Mouse (Mus musculus) spleen, adult 18-20 months (tissue): ENCODE results near the gene Cfap70.
A peak's percentile ranks its signal among the peaks of the same experiment; 100 is the strongest.

Source experiments
- DNase-seq, 2 experiments: peaks; one replicate each; pipeline ENCODE4 v3.0.0; 2022; ENCODE audit warnings: mixed read lengths in 2 of 2

The Cfap70 gene

DNA sequence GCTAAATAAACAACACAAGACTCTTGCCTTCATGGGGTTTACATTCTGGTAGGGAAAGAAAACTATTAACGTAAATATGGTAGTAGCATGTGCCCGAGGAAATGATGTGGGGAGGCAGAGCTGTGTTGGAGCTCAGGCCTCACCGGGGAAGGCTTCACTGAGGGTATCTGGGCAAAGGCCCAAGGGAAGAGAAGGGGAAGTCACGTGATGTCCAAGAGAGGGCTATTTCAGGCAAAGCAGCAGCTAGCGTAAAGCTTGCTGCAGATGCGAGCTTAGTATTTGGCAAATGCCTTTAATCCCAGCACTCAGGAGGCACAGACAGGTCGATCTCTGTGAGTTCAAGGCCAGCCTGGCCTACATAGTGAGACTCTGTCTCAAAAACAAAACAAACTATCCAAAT is 29.8 kb downstream of the Cfap70 start:
- DNase-seq: peak in 1 of 2 experiments; percentile 6

DNA sequence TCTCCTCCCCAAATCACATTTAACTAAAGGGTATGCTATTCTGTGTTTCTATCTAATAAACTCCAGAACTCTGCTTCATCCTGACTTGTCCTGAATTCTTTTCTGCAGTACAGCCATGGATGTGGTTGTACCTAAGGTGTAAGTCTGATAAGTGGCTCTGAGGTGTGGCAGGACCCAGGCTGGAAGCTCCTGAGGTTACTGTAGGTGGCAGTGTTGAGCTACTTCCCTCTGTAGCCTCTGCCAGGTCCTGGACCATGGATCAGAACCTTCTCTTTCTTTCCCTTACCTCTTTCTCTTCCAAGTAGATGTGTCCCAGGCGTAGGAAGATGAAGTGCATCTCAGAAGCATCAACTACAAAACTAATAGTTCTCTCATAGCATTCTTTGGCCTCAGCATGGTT is 52.0 kb downstream of the Cfap70 start:
- DNase-seq: no peak

DNA sequence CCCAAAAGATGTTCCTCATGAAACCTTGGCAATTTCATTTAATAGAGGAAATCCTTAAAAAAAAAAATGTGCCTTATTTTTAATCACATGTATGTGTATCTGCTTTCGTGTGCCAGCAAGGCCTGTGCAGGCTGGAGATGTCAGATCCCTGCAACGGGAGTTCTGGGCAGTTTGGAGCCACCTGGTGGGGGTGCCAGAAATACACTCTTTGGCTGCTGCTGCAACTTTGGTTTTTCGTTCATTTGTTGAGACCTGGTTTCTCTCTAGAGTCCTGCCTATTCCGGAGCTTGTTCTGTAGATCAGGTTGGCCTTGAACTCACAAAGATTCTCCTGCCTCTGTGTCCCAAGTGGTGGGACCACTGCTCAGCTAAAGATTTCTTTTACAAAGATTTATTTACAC is 53.2 kb downstream of the Cfap70 start:
- DNase-seq: peak in 1 of 2 experiments; percentile 54

DNA sequence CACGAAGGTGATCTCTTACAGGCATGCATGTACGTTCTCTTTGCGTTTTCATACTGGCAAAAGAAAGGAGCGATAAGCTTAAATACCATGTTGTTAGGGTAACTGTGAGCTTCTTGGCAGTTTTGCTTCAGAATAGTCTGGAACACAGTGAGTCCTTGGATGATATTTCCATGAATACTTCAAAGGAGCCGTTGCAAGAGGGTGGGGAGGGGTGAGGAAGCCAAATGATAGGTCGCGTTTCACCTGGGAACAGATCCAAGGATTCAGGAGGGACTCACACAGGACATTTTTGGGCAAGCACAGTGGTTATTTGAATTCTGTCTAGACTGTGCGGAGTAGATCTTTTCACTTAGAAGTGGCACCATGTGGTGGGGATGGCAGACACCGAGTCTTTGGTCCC is 54.8 kb downstream of the Cfap70 start:
- no peak for DNase-seq

DNA sequence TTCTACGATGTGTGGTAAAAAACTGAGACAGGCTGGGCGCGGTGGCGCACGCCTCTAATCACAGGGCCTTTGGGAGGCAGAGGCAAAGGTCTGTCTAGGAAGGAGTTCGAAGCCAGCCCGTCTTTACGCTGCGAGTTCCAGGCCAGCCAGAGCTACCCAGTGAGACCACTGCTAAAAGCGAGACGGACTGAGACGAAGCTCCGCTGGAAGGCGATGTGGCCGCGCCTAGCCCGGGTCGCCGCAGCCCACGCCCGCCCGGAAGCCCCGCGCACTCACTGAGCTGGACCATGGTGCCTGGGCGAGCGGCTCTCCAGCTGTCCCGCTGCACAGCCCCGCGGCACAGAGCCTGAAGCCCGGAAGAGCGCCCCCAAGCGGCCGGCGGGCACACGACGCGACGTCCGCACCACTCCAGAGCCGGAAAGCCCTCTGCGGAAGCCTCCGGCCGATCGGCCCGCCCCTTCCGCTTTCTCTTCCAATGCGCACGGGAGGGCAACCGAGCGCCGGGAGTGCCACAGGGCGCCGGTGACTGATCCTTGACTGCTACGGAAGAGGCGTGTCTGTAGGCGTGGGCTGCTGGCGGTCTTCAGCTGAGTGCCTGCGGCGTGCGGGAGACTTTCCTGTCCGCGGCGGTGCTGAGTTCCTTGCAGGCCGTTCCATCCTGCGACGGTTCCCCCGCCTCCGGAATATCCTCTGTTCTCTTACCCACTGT is 58.7 kb downstream of the Cfap70 start, which contains the start of gene Mrps16:
Gene Mrps16 (minus strand): TSS at position 430 of the 709 bp plus-strand sequence.
- DNase-seq: peak; percentile 89 to 93

DNA sequence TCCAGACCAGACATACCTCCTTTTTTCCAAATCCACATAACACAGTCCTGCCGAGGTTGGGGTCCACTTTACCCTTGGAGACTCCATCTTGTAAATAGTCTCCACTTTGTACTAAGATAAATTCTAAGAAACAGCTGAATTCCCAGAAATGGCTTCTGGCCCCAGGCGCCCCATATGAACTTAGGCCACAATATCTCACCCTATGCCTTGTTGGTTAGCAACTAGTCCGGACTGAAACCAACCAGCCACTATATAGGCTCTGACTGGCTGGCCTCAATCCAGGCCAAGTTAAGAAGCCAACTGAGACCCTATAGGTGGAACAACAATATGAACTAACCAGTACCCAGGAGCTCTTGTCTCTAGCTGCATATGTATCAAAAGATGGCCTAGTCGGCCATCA is 59.7 kb downstream of the Cfap70 start:
- no peak for DNase-seq

DNA sequence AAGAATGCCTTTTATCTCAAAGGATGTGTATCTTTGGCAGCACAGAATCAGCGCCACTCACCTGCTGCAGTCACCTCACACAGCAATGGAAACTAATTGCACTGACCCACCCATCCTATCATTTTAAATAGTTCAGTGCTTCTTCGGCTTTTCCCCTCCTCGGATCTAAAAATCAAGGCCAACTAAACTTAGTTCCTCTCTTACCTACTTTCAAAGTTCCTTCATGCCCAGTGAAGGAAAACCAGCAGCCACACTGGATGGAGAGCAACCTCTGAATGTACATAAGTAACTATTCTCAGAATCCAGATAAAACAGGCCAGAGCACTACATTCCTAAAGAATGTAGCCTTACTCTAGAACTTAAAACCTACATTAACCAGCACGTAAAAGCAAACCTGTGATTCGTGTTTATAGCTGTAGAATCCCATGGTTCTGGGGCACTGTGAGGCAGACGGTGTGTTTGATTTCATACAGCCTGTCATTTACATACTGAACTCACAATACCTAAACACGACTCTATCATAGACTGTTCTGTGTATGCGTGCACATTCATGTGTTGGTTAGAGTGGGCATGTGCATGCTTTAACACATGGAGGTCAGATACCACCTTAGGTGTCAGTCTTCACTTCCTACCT is 62.5 kb downstream of the Cfap70 start:
- no peak for DNase-seq

DNA sequence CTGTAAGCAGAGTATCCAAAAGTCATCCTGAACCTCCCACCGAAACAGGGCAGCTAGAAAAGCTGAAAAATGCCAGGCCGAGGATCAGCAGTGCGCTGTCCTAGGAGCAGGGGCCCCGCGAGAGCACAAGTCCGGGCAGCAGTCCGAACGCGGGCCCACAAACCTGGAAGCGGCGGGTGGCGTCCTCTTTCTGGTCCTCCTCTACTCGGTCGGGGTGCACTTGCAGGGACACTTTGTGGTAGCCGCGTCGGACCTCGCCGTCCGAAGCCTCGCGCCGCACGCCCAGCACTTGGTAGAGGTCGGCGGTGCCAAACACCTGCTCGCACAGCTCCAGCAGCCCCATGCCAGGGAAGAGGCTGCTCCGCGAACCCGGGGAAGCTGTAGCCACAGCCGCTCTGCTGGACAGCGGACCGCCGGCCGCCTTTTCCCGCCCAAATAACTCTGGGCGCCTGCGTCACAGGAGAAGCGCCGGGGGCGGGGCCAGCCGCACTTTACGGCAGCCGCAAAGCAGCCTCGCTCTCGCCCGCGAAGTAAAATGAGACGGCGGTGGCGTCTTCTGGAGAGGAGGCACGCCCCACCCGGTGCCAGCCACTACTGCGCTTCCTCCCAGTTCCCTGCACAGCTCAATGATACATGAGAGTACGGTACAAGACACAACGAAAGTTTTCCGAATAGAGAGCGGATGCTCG is 63.4 kb downstream of the Cfap70 start, which contains the start of gene Dnajc9:
Gene Dnajc9 (minus strand): TSS at position 470 of the 689 bp plus-strand sequence.
- DNase-seq: peak; percentile 91 to 96

DNA sequence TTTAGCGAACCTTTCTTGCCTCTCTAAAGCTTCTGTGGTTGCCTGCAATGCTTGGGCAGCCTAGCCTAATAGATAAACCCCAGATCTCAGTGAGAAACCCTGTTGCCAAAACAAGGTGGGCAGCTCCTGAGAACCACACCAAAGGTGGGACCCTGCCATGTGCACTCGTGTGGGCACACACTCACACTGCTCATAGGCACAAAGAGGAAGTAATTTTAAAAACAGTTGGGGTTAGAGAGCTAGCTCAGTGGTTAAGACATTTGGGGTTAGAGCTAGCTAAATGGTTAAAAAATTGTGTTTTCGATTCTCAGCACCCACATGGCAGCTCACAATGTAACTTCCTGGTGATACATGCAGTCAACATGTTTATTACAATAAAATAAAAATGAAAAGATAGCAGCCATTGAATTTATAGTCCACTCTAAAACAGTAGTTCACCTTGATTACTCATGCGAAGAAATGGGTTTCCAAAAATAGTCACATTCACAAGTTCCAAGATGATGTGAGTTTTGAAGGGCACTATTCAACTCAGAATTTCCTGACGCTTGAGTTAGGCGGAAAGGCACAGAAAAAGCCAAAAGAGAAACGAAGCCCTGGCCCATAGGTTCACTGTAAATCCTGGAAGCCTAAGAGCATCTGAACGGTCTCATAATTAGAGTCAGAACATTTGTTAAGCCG is 72.1 kb downstream of the Cfap70 start:
- peak in 1 of 2 experiments; percentile 58 for DNase-seq

DNA sequence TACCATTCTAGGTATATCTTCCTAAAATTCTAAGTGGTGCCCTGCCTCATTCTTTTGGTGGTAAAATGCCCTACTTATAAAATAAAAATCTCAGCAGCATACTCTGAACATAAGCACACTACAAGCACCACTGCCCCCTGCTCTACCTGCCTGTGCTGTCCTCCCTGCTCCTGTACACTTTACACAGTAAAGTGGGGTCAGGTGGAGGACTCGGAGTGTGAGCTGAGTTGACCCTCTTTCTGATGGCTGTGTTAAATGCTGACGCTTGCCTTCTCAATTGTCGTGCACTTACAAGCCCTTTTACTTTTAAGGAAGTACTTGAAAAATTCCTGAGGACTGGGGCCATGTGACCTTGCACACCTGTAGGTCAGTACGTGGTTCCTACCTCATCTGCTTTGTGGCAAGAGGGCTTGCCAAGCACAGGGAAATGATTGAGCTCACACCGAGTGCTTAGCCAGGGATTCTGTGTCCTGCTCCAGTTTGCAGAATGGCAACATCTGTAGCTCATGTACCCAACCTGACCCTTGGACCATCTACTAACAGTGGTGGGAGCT is 72.9 kb downstream of the Cfap70 start:
- DNase-seq: peak in 1 of 2 experiments; percentile 36

DNA sequence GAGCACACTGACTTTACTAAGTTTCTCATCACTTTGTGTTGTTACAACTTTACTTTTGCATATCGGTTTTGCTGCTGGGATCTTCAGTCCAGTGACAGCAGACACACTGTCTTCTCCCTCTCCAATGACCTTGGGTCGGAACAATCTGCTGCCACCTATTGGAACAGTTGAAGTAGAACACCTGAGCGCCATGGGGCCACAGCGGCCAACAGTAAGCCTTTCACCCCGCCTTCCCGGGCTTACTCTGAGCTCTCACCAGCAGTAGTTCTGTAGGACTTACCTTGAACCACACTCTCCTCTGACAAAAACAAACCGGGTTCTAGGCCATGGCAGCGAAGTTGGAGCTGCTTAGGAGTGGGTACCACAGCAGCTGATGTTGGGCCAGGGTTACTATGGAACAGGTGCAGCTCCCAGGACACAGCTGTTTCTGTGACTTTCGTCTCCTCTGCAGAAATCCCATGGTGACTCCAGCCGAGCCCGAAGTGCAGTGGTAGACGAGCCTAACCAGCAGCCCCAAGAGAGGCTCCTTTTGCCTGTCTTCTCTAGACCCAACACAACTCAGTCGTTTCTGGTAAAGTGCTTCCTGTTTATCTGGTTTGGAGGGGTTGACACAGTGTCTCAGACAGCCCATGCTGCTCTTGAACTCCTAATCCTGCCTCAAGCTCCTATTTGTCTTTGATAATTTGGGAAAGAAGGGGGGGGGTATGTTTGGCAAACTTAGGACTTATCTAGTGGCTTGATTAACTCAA is 73.5 kb downstream of the Cfap70 start:
- DNase-seq: peak; percentile 56

DNA sequence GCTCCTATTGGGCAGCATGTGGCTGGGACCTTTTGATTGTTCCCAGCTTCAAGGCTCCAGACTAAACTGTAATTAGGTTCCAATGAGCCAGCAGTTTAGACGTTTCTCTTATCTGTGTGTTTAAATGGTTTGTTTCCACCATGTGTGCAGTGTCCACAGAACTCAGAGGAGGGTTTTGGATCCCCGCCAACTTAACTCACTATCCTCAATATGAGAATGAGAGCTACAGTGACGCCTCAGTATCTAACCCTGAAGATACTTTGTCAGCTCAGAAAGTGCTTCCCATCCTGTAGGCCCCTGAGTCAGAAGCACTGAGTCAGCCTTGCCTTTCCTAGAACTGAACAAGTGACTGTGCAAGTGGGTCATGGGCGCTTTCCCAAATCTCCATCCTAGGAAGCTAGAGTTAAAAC is 74.9 kb downstream of the Cfap70 start:
- no peak for DNase-seq

DNA sequence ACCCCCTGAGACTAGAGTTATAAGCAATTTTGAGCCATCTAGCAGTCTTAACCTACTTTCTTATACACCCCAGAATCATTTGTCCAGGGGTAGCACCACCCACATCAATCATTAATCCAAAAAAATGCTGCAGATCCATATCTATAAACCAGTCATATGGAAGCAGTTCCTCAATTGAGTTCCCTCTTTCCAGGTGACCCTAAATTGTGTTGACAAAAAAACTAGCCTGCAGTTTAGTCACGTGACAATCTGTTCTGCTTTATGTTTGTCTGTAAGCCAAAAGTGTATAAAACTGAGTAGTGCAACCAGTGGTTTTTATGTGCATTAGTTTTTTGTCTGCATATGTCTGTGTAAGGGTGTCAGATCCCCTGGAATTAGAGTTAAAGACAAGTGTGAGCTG is 80.2 kb downstream of the Cfap70 start:
- DNase-seq: no peak

DNA sequence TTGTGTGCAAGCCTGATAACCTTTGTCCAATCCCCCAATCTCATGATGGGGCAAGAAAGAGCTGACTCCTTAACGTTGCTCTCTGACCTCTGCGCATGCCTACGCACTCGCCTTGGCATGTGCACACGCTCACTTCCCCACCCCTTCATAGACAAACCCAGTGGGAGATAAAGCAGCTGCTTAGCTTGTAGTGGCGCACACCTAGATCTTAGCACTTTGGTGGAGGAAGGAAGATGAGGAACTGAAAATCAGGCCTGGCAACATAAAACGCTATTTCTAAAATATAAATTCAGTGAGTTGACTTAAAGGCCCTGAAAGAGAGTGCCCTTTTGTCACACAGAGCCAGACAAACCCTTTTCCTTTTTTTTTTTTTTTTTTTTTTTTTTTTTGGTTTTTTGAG is 81.2 kb downstream of the Cfap70 start:
- DNase-seq: peak in 1 of 2 experiments; percentile 27

DNA sequence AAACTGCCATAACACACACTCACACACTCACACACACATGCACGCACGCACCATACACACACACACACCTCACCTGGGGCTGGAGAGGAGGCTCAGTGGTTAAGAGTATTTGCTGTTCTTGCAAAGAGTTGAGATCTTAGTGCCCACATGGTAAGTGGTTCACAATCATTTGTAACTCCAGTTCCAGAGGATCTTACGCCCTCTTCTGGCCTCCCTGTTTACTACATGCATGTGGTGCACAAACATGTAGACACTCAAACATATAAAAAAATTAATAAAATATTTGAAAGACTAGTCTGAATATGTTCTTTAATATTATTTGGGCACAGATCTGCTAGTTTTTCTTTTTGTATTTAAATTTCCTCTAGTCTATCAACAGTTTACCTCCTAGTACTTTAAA is 83.8 kb downstream of the Cfap70 start:
- DNase-seq: no peak

DNA sequence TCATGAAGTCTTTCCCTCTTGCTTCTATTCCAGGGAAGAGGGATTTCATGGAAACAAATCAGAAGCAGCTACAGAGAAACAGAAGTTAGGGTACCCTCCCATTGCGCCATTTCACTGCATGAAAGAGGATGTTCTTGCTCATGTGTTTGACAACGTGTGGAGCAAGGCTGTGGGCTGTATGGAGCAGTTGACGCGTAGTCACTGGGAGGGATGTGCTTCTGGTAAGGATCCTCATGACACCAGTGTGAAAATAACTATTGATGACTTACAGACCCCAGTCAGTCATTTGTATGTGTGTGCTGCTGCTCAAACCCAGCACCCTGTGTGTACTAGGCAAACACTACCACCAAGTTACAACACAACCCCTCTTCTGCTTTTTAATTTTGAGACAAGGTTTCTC is 88.8 kb downstream of the Cfap70 start:
- DNase-seq: no peak

DNA sequence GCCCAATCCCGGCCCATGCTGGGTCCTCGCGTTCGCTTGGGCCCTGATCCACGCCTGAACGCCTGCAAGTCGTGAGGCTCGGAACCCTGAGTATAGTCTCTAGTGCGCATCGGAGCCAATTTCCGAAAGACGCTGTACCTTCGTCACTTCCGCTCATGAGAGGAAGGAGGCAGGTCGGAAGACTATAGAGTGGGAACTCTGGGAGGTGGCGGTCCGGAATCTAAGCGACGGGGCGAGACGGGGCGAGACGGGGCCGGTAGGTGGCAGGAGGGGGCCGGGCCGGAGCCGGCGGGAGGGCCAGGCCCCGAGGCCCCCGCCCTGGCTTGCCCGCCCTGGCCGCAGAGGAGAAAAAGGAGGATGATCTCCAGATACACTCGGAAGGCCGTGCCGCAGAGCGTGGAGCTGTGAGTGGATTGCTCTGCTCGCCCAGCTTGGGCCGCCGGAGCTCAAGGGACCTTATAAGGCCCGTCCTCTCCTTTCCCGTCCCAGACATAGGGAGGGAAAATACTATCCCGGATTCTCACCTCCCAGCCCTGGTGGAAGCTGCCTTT is 104.0 kb downstream of the Cfap70 start, which contains the start of the genes Ecd and Fam149b:
Gene Ecd (minus strand): TSS at position 131 of the 551 bp plus-strand sequence.
Gene Fam149b (plus strand): TSS at position 172 of the 551 bp plus-strand sequence.
- DNase-seq: peak; percentile 85 to 87

DNA sequence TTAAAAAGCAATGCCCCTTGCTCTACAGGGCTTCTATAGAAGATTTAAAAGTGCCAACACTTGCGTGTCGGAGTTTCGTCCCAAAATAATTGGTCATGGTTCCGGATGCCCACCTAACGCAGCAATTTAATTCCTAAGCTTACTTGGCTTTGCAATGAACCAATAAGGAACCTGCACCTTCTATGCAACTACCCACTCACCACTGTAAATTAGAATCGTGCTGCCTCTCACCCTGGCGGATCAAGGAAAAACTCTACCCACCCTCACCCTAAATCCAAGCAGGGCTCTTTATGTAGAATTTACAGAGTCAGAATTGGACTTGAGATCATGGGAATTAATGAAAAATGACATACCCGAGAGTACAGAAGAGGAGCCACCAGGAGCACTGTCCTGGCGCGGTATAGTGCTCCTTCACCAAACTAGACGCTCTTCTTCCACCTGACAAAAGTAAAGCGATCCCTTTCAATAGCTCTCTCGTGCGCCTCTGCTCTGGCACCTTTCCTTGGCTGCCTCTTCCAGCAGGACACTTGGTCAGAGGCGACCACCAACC is 104.5 kb downstream of the Cfap70 start:
- no peak for DNase-seq

DNA sequence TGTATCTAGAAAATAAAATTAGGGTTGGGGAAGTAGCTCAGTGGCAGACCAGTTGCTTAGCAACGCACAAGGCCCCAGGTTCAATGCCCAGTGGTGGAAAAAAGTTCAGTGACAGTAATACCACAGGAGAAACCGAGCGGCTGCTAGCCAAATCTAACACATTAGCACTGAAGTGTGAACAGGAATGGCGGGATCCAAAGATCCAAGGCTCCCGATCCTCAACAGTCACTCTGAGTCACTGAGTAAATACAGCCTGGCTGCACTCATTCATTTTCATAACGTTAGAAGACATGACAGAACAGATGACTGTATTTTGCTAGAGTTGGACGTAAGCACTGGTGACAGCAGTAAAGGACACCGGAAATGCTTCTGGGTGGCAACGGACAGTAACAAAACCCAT is 106.1 kb downstream of the Cfap70 start:
- no peak for DNase-seq
